Mouse (Mus musculus): Measurements from ENCODE around the gene Hamp.

GRCm38 (mm10) chr7:30952441-30953265 is 8.8 kb upstream of the Hamp start:
- no peak for TF ChIP-seq ZC3H11A (IDR thresholded peaks at IDR 0.05; ENCODE audit: borderline replicate concordance, low read depth, low read length)
- TF ChIP-seq ZNF384 (IDR thresholded peaks at IDR 0.05; ENCODE audit: low read depth, low read length): no peak
- TF ChIP-seq HCFC1 (IDR thresholded peaks at IDR 0.05; ENCODE audit: borderline replicate concordance, insufficient read depth, low read length): no peak
